Mouse (Mus musculus) WW6 (cell line): Measurements from ENCODE around the gene Rab34.

Experiments
- DNase-seq: peaks from one replicate; pipeline ENCODE4 v3.0.0-alpha.2; 2013; ENCODE audit warnings: low read depth, low spot score

The Rab34 gene

GRCm38 (mm10) chr11:78188331-78189233 is at the start of gene Rab34:
Rab34 (plus strand) TSS chr11:78188430.
- no peak for DNase-seq

DNA sequence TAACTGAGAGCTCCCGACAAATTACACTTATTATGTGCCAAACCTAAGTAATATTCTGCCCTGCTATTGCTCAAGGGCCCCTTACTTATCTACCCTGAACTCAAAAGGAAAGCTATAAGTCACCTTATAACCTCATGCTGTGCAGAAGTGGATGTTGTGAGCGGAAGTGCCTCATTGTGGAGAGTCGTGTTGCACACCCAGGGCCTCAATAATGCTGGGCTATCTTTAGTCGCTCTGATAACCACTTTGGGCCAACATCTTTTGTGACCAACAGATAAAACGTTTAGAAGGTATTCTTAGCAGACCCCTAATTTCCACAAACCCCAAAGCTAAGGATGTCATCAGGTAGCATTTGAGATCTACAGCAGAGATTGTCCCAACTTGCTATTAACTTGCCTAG is 47.6 kb upstream of the Rab34 start:
- DNase-seq: no peak

- no peak for DNase-seq
Measured at GRCm38 (mm10) chr11:78143520-78143919, 44.7 kb upstream of the Rab34 start.

- no peak for DNase-seq
Measured at GRCm38 (mm10) chr11:78146168-78146567, 42.1 kb upstream of the Rab34 start.

DNA sequence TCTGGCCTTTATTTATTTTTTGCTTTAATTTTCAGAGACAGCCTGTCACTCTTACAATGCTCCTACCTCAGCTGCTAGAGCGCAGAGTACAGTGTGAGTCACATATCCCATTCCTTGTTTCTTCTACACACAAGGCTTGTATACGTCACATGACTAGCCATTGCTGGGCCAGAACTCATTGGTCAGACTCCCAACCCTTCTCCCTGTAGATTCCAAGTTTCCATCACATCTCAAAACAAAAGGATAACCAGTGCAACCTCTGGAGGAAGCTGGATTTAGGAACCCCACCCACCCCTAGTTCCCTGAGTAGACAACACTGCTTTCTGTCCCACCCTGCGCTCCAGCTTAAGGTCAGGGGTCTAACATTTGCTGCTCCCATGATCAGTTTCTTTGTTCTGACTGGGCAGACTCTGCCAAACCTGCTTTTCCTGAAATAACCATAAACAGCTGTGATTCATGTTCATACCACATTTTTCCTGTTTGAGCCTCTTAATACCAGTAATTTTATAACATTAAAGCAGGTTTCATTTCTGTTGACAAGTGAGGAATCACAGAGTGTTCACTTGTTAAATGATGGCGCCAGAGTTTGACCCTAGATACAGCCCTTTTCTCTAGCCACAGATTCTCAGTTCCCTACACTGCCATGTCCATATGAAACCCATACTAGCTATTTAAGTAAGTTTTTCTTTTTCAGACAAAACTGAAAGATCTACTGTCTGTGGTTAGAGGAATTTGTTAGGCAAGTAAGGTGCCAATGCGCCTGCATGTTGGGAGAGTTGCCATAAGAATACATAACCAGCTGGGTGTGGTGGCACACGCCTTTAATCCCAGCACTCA is 41.3 kb upstream of the Rab34 start:
- no peak for DNase-seq

GRCm38 (mm10) chr11:78151161-78151560 is 37.1 kb upstream of the Rab34 start:
- DNase-seq: no peak

DNA sequence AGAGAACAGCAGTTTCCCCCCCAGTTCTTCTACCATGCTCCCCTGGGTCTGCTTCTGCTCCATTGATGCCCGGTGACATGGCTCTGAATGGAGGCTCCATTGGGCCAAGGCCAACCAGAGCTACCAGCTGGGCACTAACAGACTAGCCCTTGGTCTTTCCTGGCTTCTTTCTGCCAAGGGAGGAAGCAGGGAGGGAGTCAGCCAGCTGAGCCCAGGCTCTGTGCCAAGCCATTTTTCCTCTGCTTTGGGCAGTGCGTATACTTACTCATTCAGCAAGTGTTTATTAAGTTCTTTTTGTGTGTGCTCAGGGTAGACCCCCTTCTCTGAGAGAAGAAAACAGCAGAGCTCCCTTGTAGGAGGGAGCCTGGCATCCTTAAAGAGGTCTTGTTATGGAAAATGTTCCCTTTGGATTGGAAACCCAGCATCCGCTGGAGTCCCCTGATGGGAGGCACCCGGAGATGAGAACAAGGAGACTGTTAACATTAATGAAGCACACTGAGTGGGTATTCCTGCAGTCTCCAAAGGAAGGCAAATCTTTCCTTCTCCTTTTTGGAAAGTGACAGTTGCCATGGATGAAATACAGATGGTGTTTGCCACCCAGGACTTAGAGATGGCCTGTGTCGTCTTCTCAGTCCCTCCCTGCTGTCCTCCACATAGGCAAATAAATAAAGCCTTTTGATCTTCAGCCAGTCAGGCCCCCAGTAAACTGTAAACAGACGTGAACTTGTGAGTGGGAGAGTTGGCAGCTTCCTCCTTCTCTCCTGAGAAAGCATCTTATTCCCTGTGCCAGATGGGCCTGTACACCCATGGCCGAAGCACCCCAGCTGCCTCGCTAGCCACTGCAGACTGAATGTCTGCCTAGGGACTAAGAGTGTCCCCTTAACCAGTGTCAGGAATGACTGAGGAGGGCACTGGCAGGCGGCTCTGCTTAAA is 35.7 kb upstream of the Rab34 start:
- no peak for DNase-seq

GRCm38 (mm10) chr11:78153778-78154177 is 34.5 kb upstream of the Rab34 start:
- no peak for DNase-seq

DNA sequence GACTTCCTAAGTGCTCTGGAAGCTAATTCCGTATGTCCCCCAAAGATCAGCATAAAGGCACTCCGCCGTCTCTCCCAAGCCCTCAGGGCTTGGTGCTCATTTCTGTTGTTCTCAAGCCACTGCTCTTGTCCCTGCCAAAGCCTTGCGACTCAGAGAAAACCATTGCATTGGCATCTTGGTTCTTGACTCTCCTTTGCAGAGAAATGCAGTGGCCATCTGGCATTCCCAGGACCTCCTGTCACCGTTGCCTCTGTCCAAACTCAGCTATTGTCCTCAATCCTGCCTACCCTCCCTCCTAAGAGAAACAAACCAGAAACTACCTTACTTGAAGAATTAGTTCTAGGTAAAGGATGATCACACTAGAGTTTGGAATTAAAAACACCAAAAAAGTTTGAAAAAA is 32.6 kb upstream of the Rab34 start:
- no peak for DNase-seq

DNA sequence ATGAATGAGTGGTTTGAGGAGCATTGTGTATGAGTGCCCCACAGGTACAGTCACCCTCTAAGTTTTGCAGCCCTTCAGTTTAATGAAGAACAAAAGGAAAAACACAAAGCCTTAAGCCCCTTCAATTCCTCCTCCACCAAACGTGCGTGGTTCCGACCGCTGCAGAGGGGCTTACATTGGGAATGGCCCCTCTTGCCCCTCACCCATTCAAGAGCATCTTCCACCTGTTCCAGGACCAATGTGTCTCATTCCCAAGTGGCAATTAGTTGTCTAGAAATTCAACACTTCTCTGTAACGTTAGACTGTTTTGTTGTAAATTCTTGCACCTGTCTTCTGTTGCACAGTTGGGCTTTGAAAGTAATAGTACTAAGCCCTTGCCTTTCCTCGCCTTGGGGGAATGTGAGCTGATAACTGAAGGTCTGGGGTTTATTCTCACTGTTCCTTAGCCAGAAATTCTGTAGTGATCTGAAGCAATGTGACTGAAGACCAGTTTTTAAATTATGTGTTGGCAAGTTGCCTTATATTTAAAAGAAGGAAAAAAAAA is 32.0 kb upstream of the Rab34 start:
- DNase-seq: no peak

DNA sequence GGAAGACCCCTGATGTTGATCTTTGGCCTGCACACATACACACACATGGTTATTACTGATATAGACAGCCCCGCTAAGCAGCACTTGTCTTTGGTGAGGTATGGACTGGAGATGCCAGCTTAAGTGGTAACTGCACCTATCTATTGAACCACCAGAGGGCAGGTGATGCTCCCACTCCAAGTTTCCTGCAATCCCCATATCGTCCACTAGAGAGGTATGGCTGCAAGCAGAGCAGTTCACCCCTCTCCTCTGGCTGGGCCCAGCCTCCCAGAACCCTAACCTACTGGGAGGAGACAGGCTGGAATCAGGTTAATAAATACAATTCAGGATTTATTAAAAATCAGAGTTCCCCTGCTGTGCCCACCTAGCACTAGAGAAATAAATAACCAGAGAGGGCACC is 29.1 kb upstream of the Rab34 start:
- peak; percentile 89 for DNase-seq

DNA sequence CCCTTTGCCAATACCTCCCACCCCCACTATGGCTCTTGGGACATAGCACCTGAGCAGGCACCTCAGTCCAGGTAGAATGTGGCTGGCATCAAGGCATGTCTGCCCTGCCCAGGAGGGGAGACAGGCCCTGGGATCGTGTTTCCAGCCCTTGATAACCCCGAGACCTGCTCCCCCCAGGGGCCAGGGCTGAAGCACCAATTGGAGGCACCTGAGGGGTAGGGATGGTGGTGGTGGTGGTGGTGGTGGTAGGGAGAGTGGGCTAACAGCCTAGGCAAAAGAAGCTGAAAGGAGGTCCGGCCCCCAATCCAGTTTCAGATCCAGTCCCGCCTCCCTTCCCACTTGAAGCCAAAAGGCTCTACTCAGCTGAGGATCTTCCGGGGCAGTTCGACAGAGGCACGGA is 28.7 kb upstream of the Rab34 start:
- DNase-seq: no peak

DNA sequence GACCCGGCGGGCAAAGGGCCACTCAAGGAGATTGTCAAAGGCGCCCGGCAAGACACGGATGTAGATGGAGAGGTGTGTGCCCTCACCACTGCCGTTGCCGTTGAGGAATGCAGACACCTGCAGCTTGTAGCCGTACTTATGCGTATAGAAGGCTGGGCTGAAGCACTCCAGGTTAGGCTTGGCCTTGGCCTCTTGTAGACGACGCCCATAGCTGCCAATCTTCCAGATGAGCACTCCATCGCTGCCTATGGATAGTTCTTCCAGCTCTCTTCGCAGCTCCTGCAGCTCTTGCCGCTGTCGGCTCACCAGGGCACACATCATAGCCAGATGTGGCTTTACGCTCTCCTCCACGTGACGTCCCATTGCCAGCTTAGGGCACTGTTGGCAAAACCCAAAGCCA is 28.1 kb upstream of the Rab34 start:
- DNase-seq: no peak

- DNase-seq: no peak
Measured at GRCm38 (mm10) chr11:78160675-78161074, 27.6 kb upstream of the Rab34 start.

DNA sequence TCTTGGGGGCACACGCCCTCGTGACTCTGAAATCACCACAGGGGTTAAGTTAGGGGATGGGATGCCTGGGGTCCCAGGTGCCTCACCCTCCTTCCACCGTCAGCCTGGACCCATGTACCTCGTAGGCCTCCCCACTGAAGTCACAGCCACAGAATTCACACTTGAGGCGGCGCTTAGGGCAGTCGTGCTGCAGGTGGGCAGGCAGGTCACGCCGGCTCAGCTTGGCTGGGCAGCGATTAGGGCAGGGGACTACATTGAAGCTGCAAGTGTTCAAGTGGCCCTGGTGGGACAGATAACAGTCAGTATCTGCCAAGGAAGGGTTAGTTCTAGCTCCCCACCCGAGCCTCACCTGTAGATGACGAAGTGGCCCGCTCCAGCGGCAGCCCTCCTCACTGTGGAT is 27.1 kb upstream of the Rab34 start:
- no peak for DNase-seq

- DNase-seq: no peak
Measured at GRCm38 (mm10) chr11:78161968-78162367, 26.3 kb upstream of the Rab34 start.

DNA sequence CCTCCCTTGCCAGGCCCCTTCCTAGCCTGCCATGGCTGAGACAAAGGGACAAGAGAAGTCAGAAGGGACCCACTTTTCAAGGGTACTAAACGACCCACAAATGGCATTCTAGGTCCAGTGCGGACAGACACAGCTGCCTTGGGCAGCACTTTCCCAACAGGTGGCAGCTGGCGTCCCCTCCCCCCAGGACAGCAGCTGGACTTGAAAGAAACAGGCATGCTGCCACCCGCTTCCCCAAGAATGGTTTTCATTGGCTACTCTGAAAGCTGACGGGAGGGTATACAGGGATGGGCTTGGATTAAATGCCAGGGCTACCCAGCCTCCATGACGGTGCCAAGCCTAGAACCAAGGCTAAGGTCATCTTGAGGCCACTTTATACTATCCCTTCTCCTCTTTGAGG is 25.7 kb upstream of the Rab34 start:
- no peak for DNase-seq

- DNase-seq: no peak
Measured at GRCm38 (mm10) chr11:78163045-78163444, 25.2 kb upstream of the Rab34 start.

DNA sequence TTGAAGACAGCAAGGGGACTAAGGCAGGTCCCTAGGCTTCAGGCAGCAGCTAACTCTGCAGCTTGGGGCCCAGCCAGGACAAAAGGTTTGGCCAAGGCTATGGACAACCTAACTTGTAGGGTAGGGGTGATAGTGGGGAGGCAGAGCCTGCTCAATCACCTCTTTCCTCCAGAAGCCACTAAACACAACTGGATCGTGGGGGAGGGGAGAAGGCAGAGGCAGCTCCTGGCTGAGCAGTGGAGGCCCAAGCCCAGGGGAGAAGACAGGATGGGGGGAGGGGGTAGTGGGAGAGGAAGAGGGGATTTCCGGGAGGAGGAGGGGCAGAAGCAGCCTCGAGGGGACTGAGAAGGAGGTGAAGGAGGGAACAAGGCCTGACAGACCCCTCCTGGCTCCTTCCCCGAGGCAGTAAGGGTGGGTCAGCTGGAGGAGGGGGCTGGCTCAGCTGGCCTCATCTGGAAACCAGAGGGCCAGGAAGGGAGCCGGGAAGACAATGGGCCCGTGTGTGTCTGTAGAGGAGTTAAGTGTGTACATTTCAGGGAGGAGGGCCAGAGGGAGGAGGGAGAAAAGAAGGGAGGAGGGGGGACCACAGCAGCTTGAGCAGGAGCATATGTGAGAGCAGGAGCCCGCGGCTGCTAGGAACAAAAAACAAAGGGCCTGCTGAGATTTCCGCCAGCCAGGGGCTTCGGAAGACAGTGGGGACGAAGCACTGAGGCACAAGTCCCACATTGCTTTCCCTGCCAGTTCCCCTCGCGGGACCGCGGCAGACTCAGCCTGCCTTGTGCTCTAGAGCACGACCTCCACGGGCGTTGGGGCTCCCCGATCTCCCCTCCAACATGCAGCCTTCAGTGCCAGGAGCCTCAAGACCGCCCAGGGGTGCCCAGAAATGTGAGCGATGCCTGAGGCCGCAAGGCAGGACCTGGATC is 24.3 kb upstream of the Rab34 start:
- no peak for DNase-seq

GRCm38 (mm10) chr11:78164604-78164923 is 23.7 kb upstream of the Rab34 start:
- DNase-seq: no peak
